Mouse (Mus musculus): Measurements from ENCODE around the gene Lmnb2.

GRCm38 (mm10) chr10:80951761-80952390, 33.8 kb upstream of the Lmnb2 start:
- TF ChIP-seq CTCF (conservative IDR thresholded peaks at IDR 0.05; ENCODE audit: insufficient read depth, insufficient read length, low read depth, low read length) (no peak), POLR2A (IDR thresholded peaks at IDR 0.05; ENCODE audit: low read depth, low read length) (no peak)

Data from kidney, adult 2 months (tissue).